Mouse (Mus musculus): ENCODE data around the gene Rps11.

Gene Rps11

GRCm38 (mm10) chr7:45124224-45125143 lies at the start of gene Rps11:
Rps11 (minus strand) TSS chr7:45124439.
- CTCF ChIA-PET, result interaction anchor here in 2 of 4 experiments (1.0 to 1.5 kb wide), 4 partner anchors 12 to 74 kb away, joined by 3 to 5 read pairs (median 4); partner anchors contain the start of genes Flt3l (in 1 of the 2) and Gm45713 (in 1 of the 2)

GRCm38 (mm10) chr7:45173772-45174171 lies 49.5 kb upstream of the Rps11 start:
- ChIA-PET POLR2A (interaction anchor here in 3 of 4 experiments (0.7 to 2.4 kb wide), 12 partner anchors 9 to 449 kb away, joined by 3 to 11 read pairs (median 5); partner anchors contain the start of genes Aldh16a1 (in 2 of the 3), Pih1d1 (in 1 of the 3), Prmt1 (in 1 of the 3) and Slc17a7 (in 1 of the 3)), CTCF (interaction anchor here (0.6 to 4.6 kb wide), 28 partner anchors 8 to 455 kb away, joined by 3 to 30 read pairs (median 4); partner anchors contain the start of genes Ccdc155 (in 1 of the 4), Gys1 (in 1 of the 4), Rcn3 (in 1 of the 4) and Rras (in 1 of the 4))

More at GRCm38 (mm10) chr7:45124224-45125143, at the start of gene Rps11:
- POLR2A ChIA-PET, result interaction anchor here (0.6 to 16.5 kb wide), 98 partner anchors 7 to 593 kb away, joined by 3 to 596 read pairs (median 4); partner anchors contain the start of genes Aldh16a1 (in 3 of the 4), Fcgrt (in 3 of the 4), Flt3l (in 3 of the 4) and Gm45713 (in 3 of the 4)

- ChIA-PET POLR2A (interaction anchor here in 3 of 4 experiments (0.7 to 3.2 kb wide), 12 partner anchors 9 to 125 kb away, joined by 3 to 20 read pairs (median 4); partner anchors contain the start of genes Aldh16a1 (in 2 of the 3), Slc17a7 (in 2 of the 3) and Rps11 (in 1 of the 3)), CTCF (interaction anchor here (0.6 to 5.7 kb wide), 24 partner anchors 8 to 194 kb away, joined by 3 to 37 read pairs (median 4); partner anchors contain the start of genes Aldh16a1 (in 2 of the 4), Ccdc155 (in 2 of the 4), Pih1d1 (in 1 of the 4) and Ppfia3 (in 1 of the 4))
Measured at GRCm38 (mm10) chr7:45172974-45173373, 48.7 kb upstream of the Rps11 start.

GRCm38 (mm10) chr7:45169495-45169894 lies 45.3 kb upstream of the Rps11 start:
- ChIA-PET POLR2A (interaction anchor here in 2 of 4 experiments (0.7 to 2.1 kb wide), 21 partner anchors 8 to 163 kb away, joined by 3 to 14 read pairs (median 4); partner anchors contain the start of genes Aldh16a1 (in 2 of the 2), Ccdc155 (in 1 of the 2), Pih1d1 (in 1 of the 2) and Pth2 (in 1 of the 2)), CTCF (interaction anchor here in 1 of 4 experiments (0.9 to 5.7 kb wide), 9 partner anchors 9 to 186 kb away, joined by 3 to 34 read pairs (median 4); partner anchors contain the start of genes Aldh16a1, Pih1d1 and Tead2)

GRCm38 (mm10) chr7:45168656-45169055 lies 44.4 kb upstream of the Rps11 start:
- CTCF ChIA-PET, result interaction anchor here in 1 of 4 experiments (0.6 to 5.7 kb wide), 9 partner anchors 8 to 157 kb away, joined by 3 to 34 read pairs (median 4); partner anchors contain the start of genes Aldh16a1, Pih1d1 and Tead2
- POLR2A ChIA-PET, result interaction anchor here in 3 of 4 experiments (0.6 to 2.1 kb wide), 23 partner anchors 8 to 232 kb away, joined by 3 to 14 read pairs (median 4); partner anchors contain the start of genes Aldh16a1 (in 3 of the 3), Pih1d1 (in 2 of the 3), Pth2 (in 1 of the 3) and Scaf1 (in 1 of the 3)

GRCm38 (mm10) chr7:45167761-45168445 lies 43.7 kb upstream of the Rps11 start:
- ChIA-PET POLR2A (interaction anchor here in 3 of 4 experiments (0.8 to 2.1 kb wide), 12 partner anchors 10 to 175 kb away, joined by 3 to 14 read pairs (median 4); partner anchors contain the start of genes Aldh16a1 (in 3 of the 3) and Pih1d1 (in 3 of the 3)), CTCF (interaction anchor here in 1 of 4 experiments (1.1 to 5.7 kb wide), 2 partner anchors 13 kb away, joined by 3 to 34 read pairs; partner anchors contain the start of genes Aldh16a1 and Pih1d1)

GRCm38 (mm10) chr7:45166950-45167401 lies 42.7 kb upstream of the Rps11 start:
- CTCF ChIA-PET, result interaction anchor here in 3 of 4 experiments (0.7 to 1.1 kb wide), 3 partner anchors 12 to 767 kb away, joined by 3 to 6 read pairs (median 5); partner anchors contain the start of gene Aldh16a1 (in 1 of the 3)
- POLR2A ChIA-PET, result interaction anchor here in 2 of 4 experiments (0.8 to 1.7 kb wide), 6 partner anchors 11 to 176 kb away, joined by 3 to 8 read pairs (median 4); partner anchors contain the start of genes Aldh16a1 (in 1 of the 2) and Pih1d1 (in 1 of the 2)

- POLR2A ChIA-PET, result interaction anchor here in 2 of 4 experiments (0.6 to 5.2 kb wide), 12 partner anchors 9 to 195 kb away, joined by 3 to 57 read pairs (median 4); partner anchors contain the start of genes Aldh16a1 (in 2 of the 2), Pih1d1 (in 2 of the 2) and Pth2 (in 1 of the 2)
- CTCF ChIA-PET, result interaction anchor here in 3 of 4 experiments (0.5 to 1.0 kb wide), 5 partner anchors 10 to 210 kb away, joined by 3 to 5 read pairs (median 3); partner anchors contain the start of genes Flt3l (in 1 of the 3) and Gm45713 (in 1 of the 3)
Measured at GRCm38 (mm10) chr7:45165701-45166100, 41.5 kb upstream of the Rps11 start.

GRCm38 (mm10) chr7:45164833-45165232 lies 40.6 kb upstream of the Rps11 start:
- POLR2A ChIA-PET, result interaction anchor here in 3 of 4 experiments (0.5 to 5.2 kb wide), 20 partner anchors 7 to 315 kb away, joined by 3 to 57 read pairs (median 4); partner anchors contain the start of genes Aldh16a1 (in 2 of the 3), Pih1d1 (in 2 of the 3) and Ccdc155 (in 1 of the 3)
- CTCF ChIA-PET, result interaction anchor here (0.5 to 3.8 kb wide), 11 partner anchors 7 to 207 kb away, joined by 3 to 37 read pairs (median 3); no protein-coding TSS in a partner anchor

- ChIA-PET CTCF (interaction anchor here (0.5 to 3.8 kb wide), 12 partner anchors 8 to 272 kb away, joined by 3 to 37 read pairs (median 4); partner anchors contain the start of genes Aldh16a1 (in 1 of the 4) and Pih1d1 (in 1 of the 4)), POLR2A (interaction anchor here in 3 of 4 experiments (0.9 to 5.2 kb wide), 18 partner anchors 8 to 467 kb away, joined by 3 to 57 read pairs (median 4); partner anchors contain the start of genes Aldh16a1 (in 2 of the 3) and Pih1d1 (in 2 of the 3))
Measured at GRCm38 (mm10) chr7:45163735-45164490, 39.7 kb upstream of the Rps11 start, which contains the start of gene Slc17a7. Slc17a7 (plus strand) TSS chr7:45163949.

GRCm38 (mm10) chr7:45162996-45163615 lies 38.9 kb upstream of the Rps11 start:
- CTCF ChIA-PET, result interaction anchor here in 3 of 4 experiments (0.6 to 3.8 kb wide), 22 partner anchors 8 to 272 kb away, joined by 3 to 37 read pairs (median 4); partner anchors contain the start of genes Flt3l (in 2 of the 3), Aldh16a1 (in 1 of the 3), Gm45713 (in 1 of the 3) and Pih1d1 (in 1 of the 3)
- POLR2A ChIA-PET, result interaction anchor here in 3 of 4 experiments (0.6 to 5.2 kb wide), 23 partner anchors 8 to 468 kb away, joined by 3 to 57 read pairs (median 5); partner anchors contain the start of genes Aldh16a1 (in 2 of the 3), Pih1d1 (in 2 of the 3) and Ccdc155 (in 1 of the 3)

GRCm38 (mm10) chr7:45162551-45162950 lies 38.3 kb upstream of the Rps11 start:
- ChIA-PET POLR2A (interaction anchor here in 3 of 4 experiments (0.6 to 5.2 kb wide), 49 partner anchors 8 to 468 kb away, joined by 3 to 57 read pairs (median 4); partner anchors contain the start of genes Ccdc155 (in 2 of the 3), Aldh16a1 (in 1 of the 3), Ftl1 (in 1 of the 3) and Nup62 (in 1 of the 3)), CTCF (interaction anchor here (0.5 to 3.8 kb wide), 82 partner anchors 8 to 697 kb away, joined by 3 to 37 read pairs (median 4); partner anchors contain the start of genes Flt3l (in 3 of the 4), Ccdc155 (in 2 of the 4), Gm45713 (in 2 of the 4) and Aldh16a1 (in 1 of the 4))

GRCm38 (mm10) chr7:45161612-45162473 lies 37.6 kb upstream of the Rps11 start:
- CTCF ChIA-PET, result interaction anchor here (0.5 to 3.8 kb wide), 89 partner anchors 8 to 698 kb away, joined by 3 to 37 read pairs (median 4); partner anchors contain the start of genes Flt3l (in 3 of the 4), Ccdc155 (in 2 of the 4), Gm45713 (in 2 of the 4) and Rcn3 (in 2 of the 4)
- POLR2A ChIA-PET, result interaction anchor here (0.6 to 5.2 kb wide), 61 partner anchors 9 to 453 kb away, joined by 3 to 57 read pairs (median 3); partner anchors contain the start of genes Ccdc155 (in 2 of the 4), Rcn3 (in 2 of the 4), Aldh16a1 (in 1 of the 4) and Ftl1 (in 1 of the 4)

Measured in embryonic stem cell, embryonic (primary cell).